Comparison of ENCODE assay signal across 11 mouse cellular contexts in genomic region chr10:70655828-70656227, GRCm38 (mm10). TPM values are rescaled to one million over a fixed set of nuclear protein-coding genes. Genes with fewer than 3 reads are reported as not detected.
DNase-seq lines count a peak whose midpoint lies in the region; ATAC-seq lines count a peak whose summit lies in the region.
"Had no signal": no experiment of that assay in that cellular context is flagged by ENCODE, and none has a peak within 500 bp of the region (broad histone marks: within the 10 kb centered on the region; RNA-seq: fewer than 3 reads in every experiment).

Gene Phyhipl (minus strand): TSS chr10:70655965.

- WGBS in embryonic facial prominence, embryonic 14.5 days, result 57% methylated on average over 7 of the region's 7 CpGs
- WGBS in forebrain, embryonic 14.5 days, result 21% methylated on average over 7 of the region's 7 CpGs
- WGBS in kidney, embryonic 15.5 days, result 39% methylated on average over 7 of the region's 7 CpGs
- 24% methylated on average over 7 of the region's 7 CpGs for WGBS in limb, embryonic 13.5 days

- no peak within 1 kb of the TSS for H3K27ac ChIP-seq in embryonic facial prominence, embryonic 14.5 days (replicated peaks; ENCODE audit: low read depth, low read length)
- H3K27ac ChIP-seq in forebrain, embryonic 14.5 days (ENCODE audit: low read depth, low read length), result no peak within 1 kb of the TSS
- peak within 1 kb of the TSS; percentile 73 for H3K27ac ChIP-seq in kidney, embryonic 15.5 days
- H3K27ac ChIP-seq in limb, embryonic 13.5 days, result no peak within 1 kb of the TSS
- H3K27ac ChIP-seq: embryonic facial prominence, embryonic 13.5 days; heart, adult 2 months had no signal

- peak; percentile 10 for DNase-seq in embryonic facial prominence, embryonic 14.5 days (ENCODE audit: low spot score)
- no peak for DNase-seq in forebrain, embryonic 14.5 days (ENCODE audit: low spot score)
- no peak for DNase-seq in gastrocnemius, adult 8-10 months (ENCODE audit: low spot score in 2 of 2)
- no peak for DNase-seq in spleen, postnatal 4 days (ENCODE audit: low spot score in 2 of 2)
- no peak for DNase-seq in thymus, adult 18-20 months
- DNase-seq: heart, adult 2 months; right cerebral cortex, postnatal 25 days had no signal

- no peaks in the 10 kb centered on the region for H3K4me1 ChIP-seq in embryonic facial prominence, embryonic 14.5 days (ENCODE audit: control insufficient read depth, insufficient read depth, low read length)
- peaks cover 13% of the 10 kb centered on the region for H3K4me1 ChIP-seq in forebrain, embryonic 14.5 days (ENCODE audit: control insufficient read depth, insufficient read depth, low read length)
- peaks cover 3% of the 10 kb centered on the region; the same call in 1 of the 2 replicates for H3K4me1 ChIP-seq in kidney, embryonic 15.5 days
- H3K4me1 ChIP-seq in limb, embryonic 13.5 days, result peaks cover 5% of the 10 kb centered on the region
- H3K4me1 ChIP-seq: embryonic facial prominence, embryonic 13.5 days had no signal

- no peaks in the 10 kb centered on the region for H3K27me3 ChIP-seq in embryonic facial prominence, embryonic 14.5 days (replicated peaks; ENCODE audit: control insufficient read depth, insufficient read depth, low read length)
- H3K27me3 ChIP-seq in forebrain, embryonic 14.5 days (replicated peaks; ENCODE audit: control insufficient read depth, insufficient read depth, low read length), result no peaks in the 10 kb centered on the region
- H3K27me3 ChIP-seq in kidney, embryonic 15.5 days, result no peaks in the 10 kb centered on the region
- no peaks in the 10 kb centered on the region for H3K27me3 ChIP-seq in limb, embryonic 13.5 days

- H3K4me2 ChIP-seq in embryonic facial prominence, embryonic 14.5 days (ENCODE audit: low read depth, low read length), result no peak within 1 kb of the TSS
- no peak within 1 kb of the TSS for H3K4me2 ChIP-seq in forebrain, embryonic 14.5 days (ENCODE audit: low read length)
- H3K4me2 ChIP-seq in kidney, embryonic 15.5 days, result peak within 1 kb of the TSS; percentile 30; the same call in 1 of the 2 replicates
- 0 out of 2 replicates have a peak within 1 kb of the TSS, but pooled peaks have one; percentile 9 for H3K4me2 ChIP-seq in limb, embryonic 13.5 days (replicated peaks)
- H3K4me2 ChIP-seq: embryonic facial prominence, embryonic 13.5 days had no signal

- H3K9ac ChIP-seq in embryonic facial prominence, embryonic 14.5 days (ENCODE audit: low read depth, low read length), result no peak within 1 kb of the TSS
- H3K9ac ChIP-seq in forebrain, embryonic 14.5 days (ENCODE audit: low read length), result no peak within 1 kb of the TSS
- H3K9ac ChIP-seq in kidney, embryonic 15.5 days, result no peak within 1 kb of the TSS
- no peak within 1 kb of the TSS for H3K9ac ChIP-seq in limb, embryonic 13.5 days
- H3K9ac ChIP-seq: embryonic facial prominence, embryonic 13.5 days had no signal

- no peak within 1 kb of the TSS for H3K4me3 ChIP-seq in embryonic facial prominence, embryonic 14.5 days (ENCODE audit: low read depth, low read length)
- no peak within 1 kb of the TSS for H3K4me3 ChIP-seq in forebrain, embryonic 14.5 days (ENCODE audit: low read depth, low read length)
- no peak within 1 kb of the TSS for H3K4me3 ChIP-seq in kidney, embryonic 15.5 days (replicated peaks)
- no peak within 1 kb of the TSS for H3K4me3 ChIP-seq in limb, embryonic 13.5 days
- H3K4me3 ChIP-seq: embryonic facial prominence, embryonic 13.5 days; heart, adult 2 months had no signal

- no peak for ATAC-seq in embryonic facial prominence, embryonic 14.5 days (ENCODE audit: low read depth)
- no peak for ATAC-seq in forebrain, embryonic 14.5 days
- ATAC-seq in kidney, embryonic 15.5 days (replicated peaks; ENCODE audit: low FRiP score), result peak; percentile 90
- peak; percentile 32; the same call in 1 of the 2 replicates for ATAC-seq in limb, embryonic 13.5 days (ENCODE audit: low FRiP score, low read depth)

- no peaks in the 10 kb centered on the region for H3K36me3 ChIP-seq in embryonic facial prominence, embryonic 14.5 days (ENCODE audit: control insufficient read depth, insufficient read depth, low read length)
- H3K36me3 ChIP-seq in forebrain, embryonic 14.5 days (ENCODE audit: control insufficient read depth, insufficient read depth, low read length), result no peaks in the 10 kb centered on the region
- no peaks in the 10 kb centered on the region for H3K36me3 ChIP-seq in kidney, embryonic 15.5 days
- no peaks in the 10 kb centered on the region for H3K36me3 ChIP-seq in limb, embryonic 13.5 days
- H3K36me3 ChIP-seq: embryonic facial prominence, embryonic 13.5 days had no signal

- H3K9me3 ChIP-seq in embryonic facial prominence, embryonic 14.5 days (ENCODE audit: control insufficient read depth, low read length), result no peaks in the 10 kb centered on the region
- H3K9me3 ChIP-seq in forebrain, embryonic 14.5 days (replicated peaks; ENCODE audit: control insufficient read depth, low read length), result no peaks in the 10 kb centered on the region
- H3K9me3 ChIP-seq in kidney, embryonic 15.5 days (replicated peaks), result no peaks in the 10 kb centered on the region
- H3K9me3 ChIP-seq in limb, embryonic 13.5 days, result no peaks in the 10 kb centered on the region
- H3K9me3 ChIP-seq: embryonic facial prominence, embryonic 13.5 days had no signal

RNA-seq across cellular contexts. Expression of gene Phyhipl, which starts in this region (rescaled TPM):
- 5.8 and 6.2 TPM in 2 replicates for polyA plus RNA-seq in embryonic facial prominence, embryonic 14.5 days (2014; fragmentation: Nextera tagmentation; extraction: Ambion mirVana)
- 92.6 and 126 TPM in 2 replicates for polyA plus RNA-seq in forebrain, embryonic 14.5 days (2014; fragmentation: Nextera tagmentation; extraction: Ambion mirVana)
- polyA plus RNA-seq in kidney, embryonic 15.5 days (2015; fragmentation: Nextera tagmentation; extraction: Ambion mirVana), result 19.0 and 20.5 TPM in 2 replicates
- 3.7 and 4.2 TPM in 2 replicates for polyA plus RNA-seq in limb, embryonic 13.5 days (2015; fragmentation: Nextera tagmentation; extraction: Ambion mirVana)
- total RNA-seq in gastrocnemius, adult 8-10 months (2022), result not detected
- total RNA-seq: heart, adult 2 months; megakaryocyte progenitor cell, adult 5-6 weeks had no signal

Comparison
In these comparisons a context has a peak if more than half of its experiments do, and no peak if none do; other contexts are left out.
1. ATAC-seq: peak in kidney, embryonic 15.5 days (single experiment) and limb, embryonic 13.5 days (single experiment); none in embryonic facial prominence, embryonic 14.5 days (single experiment) and forebrain, embryonic 14.5 days (single experiment).
2. H3K4me2 ChIP-seq: peak in kidney, embryonic 15.5 days (single experiment) and limb, embryonic 13.5 days (single experiment); none in embryonic facial prominence, embryonic 14.5 days (single experiment) and forebrain, embryonic 14.5 days (single experiment).